Mouse (Mus musculus) common myeloid progenitor, adult 5-6 weeks (primary cell): ENCODE measurements around the gene Pramef6. TPM values are rescaled to one million over a fixed set of nuclear protein-coding genes. Genes with fewer than 3 reads are reported as not detected.
"Not testable (repeated sequence)": the region's sequence is repeated elsewhere in the genome, so short reads cannot be mapped to it uniquely, and the experiment has no call there.

Experiments used
- ATAC-seq: replicated peaks from 2 replicates; pipeline ENCODE4 v1.8.0; 2016; ENCODE audit warnings: low read depth, mild to moderate bottlenecking, moderate TSS enrichment, inconsistent platforms; ENCODE audit not compliant: poor library complexity, severe bottlenecking
- total RNA-seq: library from RNA; stranded (forward); fragments of 200-1000, 187-1606 nt; gene quantifications from 2 replicates; pipeline ENCODE4 v1.2.3, GENCODE M21; 2017

The Pramef6 gene
- total RNA-seq: not detected in 2 replicates

- not testable (repeated sequence) for ATAC-seq
Measured at GRCm38 (mm10) chr4:143900280-143900679, at the start of gene Pramef6. Gene Pramef6 (minus strand): TSS chr4:143900380.

- ATAC-seq: not testable (repeated sequence)
Measured at GRCm38 (mm10) chr4:143894406-143894805, 5.8 kb downstream of the Pramef6 start.

- ATAC-seq: not testable (repeated sequence)
Measured at GRCm38 (mm10) chr4:143882371-143882770, 17.8 kb downstream of the Pramef6 start.

GRCm38 (mm10) chr4:143846197-143846596, 54.0 kb downstream of the Pramef6 start, which contains the start of gene Gm13103:
Gene Gm13103 (plus strand): TSS chr4:143846497.
- not testable (repeated sequence) for ATAC-seq

Other genes starting within 250 kb of the Pramef6 start
- not detected in 2 replicates for gene Gm13088, start 243.1 kb downstream of the Pramef6 start, total RNA-seq
- not detected in 2 replicates for gene Gm13089, start 197.7 kb downstream of the Pramef6 start, total RNA-seq
- not detected in 2 replicates for gene Gm13078, start 180.9 kb downstream of the Pramef6 start, total RNA-seq
- not detected in 2 replicates for gene Gm13023, start 111.0 kb downstream of the Pramef6 start, total RNA-seq
- not detected in 2 replicates for gene Gm13084, start 84.3 kb downstream of the Pramef6 start, total RNA-seq
- gene Gm13103, start 53.9 kb downstream of the Pramef6 start, total RNA-seq: not detected in 2 replicates
- gene Pramef25, start 50.6 kb upstream of the Pramef6 start, total RNA-seq: not detected in 2 replicates
- not detected in 2 replicates for gene Gm13101, start 66.6 kb upstream of the Pramef6 start, total RNA-seq
- gene Pramef17, start 94.0 kb upstream of the Pramef6 start, total RNA-seq: not detected in 2 replicates
- gene Pramel4, start 158.7 kb upstream of the Pramef6 start, total RNA-seq: not detected in 2 replicates
- not detected in 2 replicates for gene Gm13102, start 206.1 kb upstream of the Pramef6 start, total RNA-seq